Mouse (Mus musculus) A20 (cell line): Measurements from ENCODE around the gene Kcnmb3.

Experiments used
- DNase-seq: peaks from one replicate; pipeline ENCODE4 v3.0.0-alpha.2; 2011; ENCODE audit warnings: low read depth, low spot score

The Kcnmb3 gene

GRCm38 (mm10) chr3:32492097-32493090 lies at the start of gene Kcnmb3:
Gene Kcnmb3 (minus strand): TSS chr3:32492231.
- peak; percentile 66 for DNase-seq

GRCm38 (mm10) chr3:32538091-32538490 lies 46.1 kb upstream of the Kcnmb3 start:
- DNase-seq, result no peak

- DNase-seq, result no peak
Measured at GRCm38 (mm10) chr3:32537556-32537955, 45.5 kb upstream of the Kcnmb3 start.

GRCm38 (mm10) chr3:32535692-32536091 lies 43.7 kb upstream of the Kcnmb3 start:
- no peak for DNase-seq

- no peak for DNase-seq
Measured at GRCm38 (mm10) chr3:32530041-32530440, 38.0 kb upstream of the Kcnmb3 start.

GRCm38 (mm10) chr3:32529303-32529898 lies 37.4 kb upstream of the Kcnmb3 start, which contains the start of gene Mfn1:
Gene Mfn1 (plus strand): TSS chr3:32529465.
- DNase-seq, result peak; percentile 96

GRCm38 (mm10) chr3:32527181-32527580 lies 35.1 kb upstream of the Kcnmb3 start:
- no peak for DNase-seq

- no peak for DNase-seq
Measured at GRCm38 (mm10) chr3:32513528-32513927, 21.5 kb upstream of the Kcnmb3 start.

GRCm38 (mm10) chr3:32512686-32513284 lies 20.8 kb upstream of the Kcnmb3 start:
- DNase-seq, result no peak

- DNase-seq, result peak; percentile 76
Measured at GRCm38 (mm10) chr3:32511191-32511550, 19.1 kb upstream of the Kcnmb3 start.

- peak; percentile 99 for DNase-seq
Measured at GRCm38 (mm10) chr3:32510375-32511190, 18.6 kb upstream of the Kcnmb3 start.

- DNase-seq, result peak; percentile 71
Measured at GRCm38 (mm10) chr3:32509496-32510374, 17.7 kb upstream of the Kcnmb3 start, which contains the start of gene Zfp639. Gene Zfp639 (plus strand): TSS chr3:32510259.

GRCm38 (mm10) chr3:32508666-32509324 lies 16.8 kb upstream of the Kcnmb3 start:
- peak; percentile 91 for DNase-seq

GRCm38 (mm10) chr3:32506366-32507225 lies 14.6 kb upstream of the Kcnmb3 start:
- no peak for DNase-seq

- no peak for DNase-seq
Measured at GRCm38 (mm10) chr3:32505841-32506240, 13.8 kb upstream of the Kcnmb3 start.

- DNase-seq, result no peak
Measured at GRCm38 (mm10) chr3:32500346-32500745, 8.3 kb upstream of the Kcnmb3 start.

- DNase-seq, result no peak
Measured at GRCm38 (mm10) chr3:32496711-32497070, 4.7 kb upstream of the Kcnmb3 start.

- DNase-seq, result no peak
Measured at GRCm38 (mm10) chr3:32495856-32496710, 4.1 kb upstream of the Kcnmb3 start.
